Mouse (Mus musculus) heart, adult 11 months (tissue): Measurements from ENCODE around the gene Cep295.
"Not testable (repeated sequence)": the region's sequence is repeated elsewhere in the genome, so short reads cannot be mapped to it uniquely, and the experiment has no call there.

ENCODE experiments used
- DNase-seq: peaks from one replicate; pipeline ENCODE4 v3.0.0; 2022

Cep295 gene

GRCm38 (mm10) chr9:15357484-15358275 is at the start of gene Cep295:
TSS of gene Cep295 (minus strand) at chr9:15357788.
- DNase-seq, result peak; percentile 99

- no peak for DNase-seq
Observed at GRCm38 (mm10) chr9:15397591-15397990, 40.0 kb upstream of the Cep295 start.

- DNase-seq, result no peak
Observed at GRCm38 (mm10) chr9:15395353-15395942, 37.9 kb upstream of the Cep295 start.

GRCm38 (mm10) chr9:15387075-15387643 is 29.6 kb upstream of the Cep295 start:
- DNase-seq, result no peak

GRCm38 (mm10) chr9:15384266-15384665 is 26.7 kb upstream of the Cep295 start:
- no peak for DNase-seq

GRCm38 (mm10) chr9:15366260-15366659 is 8.7 kb upstream of the Cep295 start:
- DNase-seq, result peak; percentile 61

GRCm38 (mm10) chr9:15365856-15366255 is 8.3 kb upstream of the Cep295 start:
- DNase-seq, result peak; percentile 63

GRCm38 (mm10) chr9:15364843-15365242 is 7.3 kb upstream of the Cep295 start:
- no peak for DNase-seq

GRCm38 (mm10) chr9:15356916-15357483 is 588 bp downstream of the Cep295 start:
- DNase-seq, result no peak

- no peak for DNase-seq
Observed at GRCm38 (mm10) chr9:15349925-15350324, 7.7 kb downstream of the Cep295 start.

- DNase-seq, result no peak
Observed at GRCm38 (mm10) chr9:15337776-15338175, 19.8 kb downstream of the Cep295 start.

GRCm38 (mm10) chr9:15318170-15318742 is 39.3 kb downstream of the Cep295 start:
- no peak for DNase-seq

GRCm38 (mm10) chr9:15317223-15318169 is 40.1 kb downstream of the Cep295 start:
- DNase-seq, result no peak

- DNase-seq, result not testable (repeated sequence)
Observed at GRCm38 (mm10) chr9:15316296-15316695, 41.3 kb downstream of the Cep295 start.

GRCm38 (mm10) chr9:15314619-15315018 is 43.0 kb downstream of the Cep295 start:
- no peak for DNase-seq

GRCm38 (mm10) chr9:15313633-15314032 is 44.0 kb downstream of the Cep295 start:
- DNase-seq, result no peak

- DNase-seq, result no peak
Observed at GRCm38 (mm10) chr9:15312054-15312735, 45.4 kb downstream of the Cep295 start.

GRCm38 (mm10) chr9:15310179-15310578 is 47.4 kb downstream of the Cep295 start:
- no peak for DNase-seq

- no peak for DNase-seq
Observed at GRCm38 (mm10) chr9:15309425-15309824, 48.2 kb downstream of the Cep295 start.

- no peak for DNase-seq
Observed at GRCm38 (mm10) chr9:15308254-15308653, 49.3 kb downstream of the Cep295 start.

GRCm38 (mm10) chr9:15307257-15307656 is 50.3 kb downstream of the Cep295 start:
- no peak for DNase-seq
